Mouse (Mus musculus) liver, embryonic 14.5 days (tissue): ENCODE measurements around the gene Lsg1.

Experiments
- CTCF ChIP-seq: IDR thresholded peaks from 2 replicates; pipeline ENCODE4 v1.5.1; 2016; ENCODE audit warnings: antibody characterized with exemption, low read depth, control low read depth
- EP300 ChIP-seq: IDR thresholded peaks from 2 replicates; pipeline ENCODE4 v1.6.1; 2016; ENCODE audit warnings: antibody characterized with exemption, low read depth

DNA sequence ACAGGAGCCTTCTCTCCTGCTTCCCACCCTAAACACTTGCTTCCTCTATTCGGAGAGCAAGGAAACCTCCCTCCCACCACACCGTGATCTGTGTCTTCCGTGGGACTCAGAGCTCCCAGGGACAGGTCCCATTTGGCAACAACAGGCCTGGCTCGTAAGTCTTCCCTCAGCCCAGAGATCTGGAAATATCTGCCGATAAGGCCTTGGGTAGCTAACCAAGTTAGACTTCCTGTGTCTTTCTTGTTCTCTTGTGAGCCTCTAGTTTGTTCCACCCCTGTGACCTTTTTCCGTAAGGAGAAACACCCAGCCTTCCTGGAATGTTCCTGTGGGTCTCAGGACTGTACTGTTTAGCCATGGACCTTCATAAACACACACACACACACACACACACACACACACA lies 44.6 kb downstream of the Lsg1 start:
- TF ChIP-seq EP300: no peak
- no peak for TF ChIP-seq CTCF
